Mouse (Mus musculus) hindlimb bud, embryonic 11.5 days (tissue): Measurements from ENCODE around the gene Akap6.

ENCODE experiments used
- DNase-seq: peaks from one replicate; pipeline ENCODE4 v3.0.0-alpha.2; 2012; ENCODE audit warnings: low read depth, low spot score; ENCODE audit errors: extremely low spot score

The Akap6 gene

DNA sequence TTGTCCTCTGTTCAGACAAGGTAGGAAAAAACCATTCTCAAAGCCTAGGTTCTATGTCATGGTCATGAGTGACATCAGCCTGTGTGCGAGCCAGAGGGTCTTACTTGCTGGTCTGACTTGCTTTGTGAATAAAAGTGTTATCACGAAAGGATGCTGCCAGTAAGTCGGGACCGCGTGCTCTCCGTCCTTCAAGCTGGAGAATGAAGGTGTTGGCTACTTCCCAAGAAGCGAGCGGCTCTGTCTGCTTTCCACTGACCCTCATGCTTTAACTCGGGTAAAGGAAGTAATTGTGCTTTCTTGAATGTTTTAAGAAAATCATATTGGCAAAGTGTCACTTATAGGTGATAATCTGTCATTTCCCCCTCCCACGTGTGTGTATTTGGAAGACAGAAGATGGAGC is 198.9 kb downstream of the Akap6 start:
- DNase-seq: no peak

DNA sequence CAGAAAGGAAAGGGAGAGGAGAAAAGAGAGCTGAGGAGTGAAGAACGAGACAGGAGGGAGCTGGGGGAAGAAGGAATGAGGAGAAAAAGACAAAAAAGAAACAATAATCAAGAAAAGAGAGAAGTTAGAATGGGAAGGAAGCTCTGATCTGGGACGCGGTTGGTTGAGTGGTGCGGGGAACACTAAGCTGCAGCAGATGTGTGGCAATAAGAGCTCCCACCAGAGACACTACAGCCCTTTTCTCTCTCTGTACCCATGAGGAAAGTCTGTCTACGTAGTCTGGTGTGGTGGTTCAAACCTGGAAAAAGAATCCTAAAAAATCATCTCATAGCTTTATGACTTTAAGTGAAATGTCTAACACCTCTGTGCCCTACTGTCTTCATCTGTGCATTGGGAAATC is 204.9 kb downstream of the Akap6 start:
- DNase-seq: no peak

DNA sequence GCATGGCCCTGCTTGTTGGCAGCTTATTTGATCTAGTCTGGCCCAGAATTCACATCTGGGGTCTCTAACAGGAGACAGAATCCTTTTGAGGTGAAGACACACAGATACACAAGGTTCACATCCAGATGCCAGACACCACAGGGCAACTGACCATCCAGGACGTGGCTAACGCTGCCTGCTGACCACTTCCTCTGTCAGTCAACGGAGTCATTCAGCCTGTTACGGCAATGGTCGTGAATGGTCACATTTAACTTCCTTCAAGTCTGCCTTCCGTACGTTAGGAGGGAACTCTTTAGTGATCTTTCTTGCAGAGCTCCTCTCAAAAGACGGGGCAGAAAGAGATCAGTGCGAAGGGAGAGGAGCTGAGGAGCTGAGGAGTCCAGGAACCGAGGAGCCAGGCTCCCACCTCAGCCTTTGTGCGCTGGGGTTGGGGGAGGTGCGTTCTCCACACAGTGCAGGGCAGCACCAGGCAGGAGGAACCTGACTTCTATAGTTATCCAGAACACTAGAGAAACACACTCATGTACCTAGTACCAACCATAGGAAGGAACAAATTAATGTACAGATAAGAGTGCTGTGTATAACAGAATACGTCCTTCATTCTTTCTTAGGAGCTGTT is 209.4 kb downstream of the Akap6 start:
- DNase-seq: no peak

DNA sequence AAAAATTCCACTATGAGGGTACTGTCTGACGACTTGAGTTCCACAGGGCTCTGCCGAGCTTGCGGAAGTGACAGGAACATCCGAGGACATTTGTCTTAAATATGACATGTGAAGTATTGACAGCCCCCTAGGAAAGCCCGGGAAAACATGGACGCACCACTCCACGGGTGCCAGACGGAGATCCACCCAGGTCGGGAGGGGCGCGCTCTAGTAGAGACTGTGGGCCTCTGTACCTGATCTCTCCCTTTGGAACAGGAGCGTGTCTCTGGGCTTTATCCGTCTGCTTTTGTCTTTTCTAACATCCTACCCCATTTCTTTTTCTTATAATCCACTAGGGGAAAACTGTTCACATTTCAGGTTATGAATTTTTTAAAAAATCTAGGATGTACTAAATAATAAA is 211.2 kb downstream of the Akap6 start:
- no peak for DNase-seq

DNA sequence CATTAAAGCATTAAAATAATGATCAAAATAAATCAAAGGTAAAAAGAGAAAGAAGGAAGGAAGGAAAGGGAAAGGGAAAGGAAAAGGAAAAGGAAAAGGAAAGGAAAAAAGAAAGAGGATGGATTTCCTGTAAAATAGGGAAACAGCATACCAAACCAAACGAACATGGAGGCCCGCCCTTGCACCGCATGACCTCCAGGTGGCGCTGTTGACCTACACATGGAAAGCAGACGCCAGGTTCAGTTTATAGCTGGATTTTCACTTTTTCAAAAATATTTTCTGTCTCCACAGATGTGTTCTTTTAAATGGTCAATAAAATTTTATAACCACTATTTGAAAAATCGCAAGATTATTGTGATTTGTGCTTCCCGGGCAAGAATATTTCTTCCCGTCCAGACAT is 211.6 kb downstream of the Akap6 start:
- no peak for DNase-seq

DNA sequence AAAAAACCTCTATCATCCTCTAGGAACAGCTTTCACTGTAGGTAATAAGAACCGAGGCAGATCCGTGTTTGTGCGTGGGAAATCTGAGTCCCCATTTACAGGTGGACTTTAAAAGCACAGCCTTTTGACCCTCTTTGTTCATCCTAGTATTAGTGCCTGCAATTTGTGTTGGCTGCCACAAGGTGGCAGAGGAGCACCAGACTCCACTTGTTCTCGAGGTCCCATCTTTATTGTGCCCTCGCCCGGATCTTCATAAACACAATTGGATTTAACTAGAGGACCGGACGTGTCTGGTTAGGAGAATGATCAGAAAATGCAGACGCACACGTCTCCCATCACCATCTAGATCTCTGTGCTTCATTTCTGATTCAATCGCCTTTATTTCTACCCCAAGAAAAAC is 219.8 kb downstream of the Akap6 start:
- DNase-seq: no peak

DNA sequence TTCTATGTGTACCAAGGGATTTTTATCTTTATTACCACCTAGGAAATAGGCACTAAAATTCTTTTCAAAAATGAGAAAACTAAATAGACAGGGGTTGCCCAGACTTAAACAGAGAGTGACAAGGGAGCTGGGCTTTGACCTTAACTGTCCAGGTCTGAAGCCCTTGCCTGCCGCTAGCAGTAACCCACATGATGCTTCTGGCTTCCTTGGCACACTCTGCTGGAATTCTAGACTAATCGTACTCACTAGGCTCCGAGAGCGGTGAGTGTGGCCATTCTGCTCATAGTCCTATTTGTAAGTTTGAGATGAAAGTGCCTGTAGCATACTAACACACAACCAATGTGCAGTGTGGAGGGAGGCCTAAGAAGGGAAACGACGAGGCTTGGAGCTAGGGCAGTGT is 223.3 kb downstream of the Akap6 start:
- no peak for DNase-seq

DNA sequence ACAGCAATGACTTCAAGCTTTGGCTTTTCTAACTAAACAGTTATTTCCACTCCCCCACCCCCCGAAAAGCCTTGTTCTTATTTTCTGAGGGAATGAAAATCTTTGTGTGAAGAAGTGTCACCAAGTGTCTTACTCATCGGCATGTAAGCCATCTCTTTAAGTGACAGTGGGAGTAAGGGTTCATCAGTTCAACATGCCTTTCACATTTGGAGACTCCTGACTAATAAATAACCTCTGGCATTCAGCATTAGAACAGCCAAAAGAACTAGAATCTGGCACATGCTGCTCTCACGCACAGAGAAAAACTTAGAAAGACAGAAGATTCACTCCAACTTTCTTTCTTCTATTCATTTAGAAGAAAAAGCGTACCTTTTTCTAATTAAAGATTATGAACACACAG is 226.3 kb downstream of the Akap6 start:
- no peak for DNase-seq

DNA sequence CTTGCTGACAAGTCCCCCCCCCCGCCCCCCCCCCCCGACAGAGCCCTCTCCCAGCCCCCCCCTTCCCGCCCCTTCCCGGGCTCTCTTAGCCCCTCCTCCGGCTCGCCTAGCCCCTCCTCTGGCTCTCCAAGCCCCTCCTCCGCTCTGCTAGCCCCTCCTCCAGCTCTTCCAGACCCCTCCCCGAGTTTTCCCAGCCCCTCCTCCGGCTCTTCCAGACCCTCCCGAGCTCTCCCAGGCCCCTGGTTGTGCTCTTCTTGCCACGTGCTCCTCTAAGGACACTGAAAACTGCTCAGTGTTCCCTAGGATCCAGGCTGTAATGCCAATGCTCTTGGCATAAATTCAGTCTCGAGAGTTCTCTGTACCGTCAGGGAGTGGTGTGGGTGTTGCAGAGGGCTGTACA is 234.6 kb downstream of the Akap6 start:
- DNase-seq: no peak

DNA sequence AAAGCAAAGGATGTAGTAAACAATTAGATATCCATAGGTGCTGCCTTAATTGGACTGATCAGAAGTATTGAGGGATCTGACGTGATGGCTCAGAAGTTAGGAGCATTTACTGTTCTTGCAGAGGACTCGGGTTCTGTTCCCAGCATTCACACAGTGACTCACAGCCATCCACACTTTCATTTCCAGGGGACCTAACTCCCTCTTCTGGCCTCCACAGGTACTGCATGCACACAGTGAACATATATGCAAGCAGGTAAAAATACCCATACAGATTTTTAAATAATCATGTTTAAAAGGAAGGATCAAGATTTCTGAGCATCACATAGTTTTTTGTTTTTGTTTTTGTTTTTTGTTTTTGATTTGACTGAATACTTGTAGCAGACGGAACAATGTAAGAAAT is 235.8 kb downstream of the Akap6 start:
- DNase-seq: no peak

DNA sequence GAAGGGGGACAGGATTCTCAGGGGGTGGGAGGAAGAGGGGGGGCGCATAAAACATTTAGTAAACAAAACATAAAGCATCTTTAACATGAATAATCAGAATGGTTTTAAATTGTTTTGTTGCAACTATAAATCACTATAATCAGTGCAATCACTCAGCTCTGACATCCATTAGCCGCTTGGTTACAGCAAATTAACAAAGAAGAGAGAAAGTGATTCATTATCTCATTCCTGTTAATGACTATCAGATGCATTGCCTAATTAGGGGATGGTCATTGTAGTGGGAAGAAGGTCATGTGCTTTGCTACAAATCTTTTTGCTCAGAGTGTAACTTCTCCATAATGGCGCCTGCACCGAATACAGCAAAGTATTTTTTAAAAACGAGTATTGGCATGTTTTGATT is 239.6 kb downstream of the Akap6 start:
- no peak for DNase-seq

DNA sequence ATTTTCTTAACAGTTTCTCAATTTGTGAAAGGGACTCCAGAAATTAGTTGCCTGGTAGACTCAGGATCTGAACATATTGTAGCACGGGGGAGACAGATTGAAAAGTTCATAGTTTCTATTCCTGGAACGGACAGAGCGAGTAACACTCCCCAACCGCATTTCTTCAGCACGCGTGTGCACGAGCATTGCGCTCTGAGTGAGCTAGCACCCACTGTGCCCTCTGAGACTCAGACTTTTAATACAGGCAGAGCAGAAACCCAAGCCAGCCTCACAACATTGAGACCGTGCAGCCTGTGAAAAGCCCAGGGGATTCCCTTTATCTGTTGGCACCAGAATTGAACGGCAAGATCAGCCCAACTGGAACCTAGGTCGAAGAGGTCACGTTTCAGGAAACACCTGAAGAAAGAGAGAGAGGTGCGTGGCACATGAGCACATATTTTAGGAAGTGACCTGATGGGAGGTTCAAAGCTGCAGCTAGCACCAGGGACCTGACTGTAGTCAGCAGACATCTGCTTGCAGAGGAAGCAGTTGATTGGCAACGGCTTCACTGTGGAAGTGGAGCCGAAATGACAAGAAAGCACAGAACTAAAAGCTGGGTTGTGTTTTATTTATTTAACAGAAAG is 240.3 kb downstream of the Akap6 start:
- no peak for DNase-seq

DNA sequence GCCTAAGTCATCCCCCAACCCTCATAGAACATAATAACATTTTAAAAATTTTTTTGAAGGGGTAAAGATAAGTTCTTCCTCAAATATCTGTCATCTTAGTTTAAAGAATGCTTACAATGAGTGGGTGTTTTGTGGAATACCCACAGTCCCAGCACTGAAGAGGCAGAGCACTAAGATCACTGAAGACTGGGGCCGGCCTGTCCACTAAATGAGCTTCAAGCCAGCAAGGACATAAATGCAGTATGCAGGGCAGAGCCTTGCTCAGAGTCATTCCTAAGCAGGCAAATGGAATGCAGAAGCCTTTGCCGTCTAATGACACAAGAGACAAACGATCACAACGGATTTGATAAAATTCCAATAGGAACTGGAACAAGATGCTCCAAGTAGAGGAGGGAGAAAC is 242.8 kb downstream of the Akap6 start:
- no peak for DNase-seq

DNA sequence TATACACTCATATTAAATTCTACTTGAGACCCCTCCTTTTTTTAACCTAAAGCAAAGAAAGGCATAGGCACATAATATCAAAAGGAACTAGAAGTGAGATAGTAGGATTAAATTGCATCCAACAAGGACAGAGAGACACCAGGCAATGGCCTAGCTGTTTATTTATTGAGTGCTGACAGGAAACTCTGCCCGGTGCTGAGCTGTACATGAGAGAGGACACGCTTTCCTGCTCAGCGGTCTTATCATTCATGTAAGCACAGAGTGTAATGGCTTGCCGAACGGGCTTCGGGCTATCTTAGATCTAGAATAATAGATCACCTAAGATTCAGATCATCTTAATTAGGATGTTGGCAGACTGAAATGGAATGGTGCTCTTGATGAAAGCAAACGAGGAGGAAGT is 245.1 kb downstream of the Akap6 start:
- DNase-seq: no peak

DNA sequence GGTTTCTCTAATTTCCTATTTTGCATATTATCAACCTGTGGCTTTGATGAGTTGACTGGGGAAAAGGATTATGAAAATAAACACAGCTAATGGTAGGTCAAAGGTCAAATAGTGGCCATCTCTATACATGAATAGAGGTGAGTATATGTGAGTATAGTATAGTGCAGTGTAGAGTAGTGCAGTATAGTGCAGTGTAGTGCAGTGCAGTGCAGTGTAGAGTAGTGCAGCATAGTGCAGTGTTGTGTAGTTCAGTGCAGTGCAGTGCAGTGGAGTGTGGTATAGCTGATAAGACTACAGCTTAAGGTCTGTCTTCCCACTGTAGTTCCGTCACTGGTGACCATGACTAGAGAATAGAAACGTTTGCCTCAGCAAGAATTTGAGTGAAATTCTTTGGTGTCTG is 245.8 kb downstream of the Akap6 start:
- DNase-seq: no peak

DNA sequence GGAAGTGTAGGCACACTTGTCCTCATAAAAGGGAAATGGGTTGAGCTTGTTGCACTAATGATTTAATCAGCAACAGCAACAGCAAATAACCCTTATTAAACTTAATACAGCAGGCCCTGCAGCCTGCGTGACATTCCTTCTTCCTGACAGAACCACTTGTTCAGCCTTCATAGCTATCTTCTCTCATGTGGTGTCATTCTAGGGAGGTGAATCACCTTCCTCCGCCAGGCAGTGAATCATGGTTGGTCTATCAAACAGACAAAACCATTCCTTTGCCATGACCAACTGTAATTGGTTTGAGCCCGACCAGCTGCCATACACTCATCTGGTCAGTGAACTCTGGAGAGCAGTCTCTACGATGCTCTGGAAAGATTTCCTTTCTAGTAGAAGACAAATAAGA is 251.5 kb downstream of the Akap6 start:
- DNase-seq: no peak

DNA sequence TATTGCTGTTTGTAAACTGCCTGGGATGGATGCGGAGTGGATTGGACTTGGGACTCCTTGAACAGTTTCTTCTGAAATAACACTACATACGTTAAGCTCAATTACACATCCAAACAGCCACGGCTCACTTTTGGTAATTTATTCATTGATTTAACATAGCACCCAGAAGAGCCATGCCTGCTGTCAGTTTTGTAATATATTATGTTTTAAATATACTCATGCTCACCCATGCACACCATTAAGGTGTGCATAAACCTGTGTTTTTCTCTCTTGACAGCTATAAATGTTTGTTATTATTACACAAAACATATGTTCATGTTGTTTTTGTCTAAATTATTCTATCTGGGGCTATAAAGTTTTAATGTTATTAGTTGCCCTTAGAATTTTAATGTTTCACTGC is 258.4 kb downstream of the Akap6 start:
- DNase-seq: no peak

DNA sequence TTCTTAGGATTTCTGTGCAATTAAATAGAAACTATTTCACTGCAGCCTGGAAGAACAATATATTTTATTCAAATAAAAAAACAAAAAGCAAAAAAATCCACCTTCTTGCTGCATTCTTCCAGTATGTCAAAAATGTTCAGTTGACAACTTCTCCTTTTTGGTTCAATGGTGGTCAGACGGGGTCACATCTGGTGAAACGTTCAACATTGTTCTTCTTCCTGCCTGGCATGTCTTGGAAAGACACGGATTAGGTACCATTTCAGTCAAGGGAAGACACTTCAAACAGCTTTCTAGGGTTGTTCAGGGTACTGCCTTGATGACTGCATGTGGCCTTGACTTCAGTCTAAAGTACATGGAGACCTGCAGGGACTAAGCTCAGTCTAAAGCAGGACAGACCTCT is 258.8 kb downstream of the Akap6 start:
- DNase-seq: no peak

DNA sequence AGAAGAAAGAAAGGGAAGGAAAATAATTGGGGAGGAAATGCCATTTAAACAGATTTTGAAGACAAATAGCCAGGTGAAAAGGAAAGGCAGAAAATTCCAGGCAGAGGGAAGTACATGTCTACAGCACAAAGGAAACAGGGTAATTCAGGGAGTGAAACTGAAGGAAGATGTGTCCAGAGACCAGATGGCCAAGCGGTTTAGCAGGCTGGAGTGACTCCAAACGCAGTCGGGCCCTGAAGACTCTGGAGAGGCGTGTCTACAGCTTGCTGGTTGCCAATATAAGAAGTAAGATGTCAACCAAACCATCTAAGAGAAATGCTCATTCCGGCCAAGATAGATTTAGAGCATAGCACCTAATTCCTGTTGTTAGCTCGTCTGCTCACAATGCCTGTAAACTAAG is 292.6 kb downstream of the Akap6 start:
- no peak for DNase-seq

DNA sequence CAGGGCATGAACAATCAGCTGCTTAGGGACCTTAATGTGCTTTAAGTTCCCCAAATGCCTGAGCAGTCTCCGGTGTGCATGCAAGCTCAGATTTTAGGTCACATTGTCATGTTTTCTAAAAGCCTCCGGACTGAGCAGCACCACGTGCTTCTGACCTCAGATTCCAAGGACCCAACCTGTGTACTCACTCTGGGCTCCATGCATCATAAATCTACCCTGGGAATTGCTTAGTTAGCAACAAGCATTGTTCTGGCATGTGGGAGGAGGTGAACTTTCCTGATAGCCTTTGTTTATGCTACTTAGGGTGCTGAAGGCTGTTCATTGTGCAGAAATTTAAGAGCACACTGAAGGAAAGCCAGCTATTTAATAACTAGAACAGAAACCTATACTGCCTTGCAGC is 313.2 kb downstream of the Akap6 start:
- DNase-seq: peak; percentile 14

DNA sequence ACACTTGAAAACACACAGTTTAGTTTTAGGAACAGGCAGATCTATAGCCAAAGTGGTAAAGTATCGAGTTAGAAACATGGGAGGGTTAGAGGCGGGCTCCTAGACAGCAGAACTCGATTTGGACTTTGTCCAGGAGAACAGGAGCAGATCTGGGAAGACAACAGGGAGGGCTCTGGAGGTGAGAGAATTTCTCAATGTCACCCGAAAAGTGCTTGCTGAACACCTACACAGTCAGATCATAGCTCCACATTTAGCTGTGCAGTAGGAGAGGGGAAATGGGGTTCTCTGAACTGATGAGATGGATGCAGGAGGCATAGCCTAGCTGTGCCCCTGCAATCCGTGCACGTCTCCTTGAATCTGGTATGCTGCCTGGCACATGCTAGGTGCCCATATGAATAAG is 315.4 kb downstream of the Akap6 start:
- no peak for DNase-seq

DNA sequence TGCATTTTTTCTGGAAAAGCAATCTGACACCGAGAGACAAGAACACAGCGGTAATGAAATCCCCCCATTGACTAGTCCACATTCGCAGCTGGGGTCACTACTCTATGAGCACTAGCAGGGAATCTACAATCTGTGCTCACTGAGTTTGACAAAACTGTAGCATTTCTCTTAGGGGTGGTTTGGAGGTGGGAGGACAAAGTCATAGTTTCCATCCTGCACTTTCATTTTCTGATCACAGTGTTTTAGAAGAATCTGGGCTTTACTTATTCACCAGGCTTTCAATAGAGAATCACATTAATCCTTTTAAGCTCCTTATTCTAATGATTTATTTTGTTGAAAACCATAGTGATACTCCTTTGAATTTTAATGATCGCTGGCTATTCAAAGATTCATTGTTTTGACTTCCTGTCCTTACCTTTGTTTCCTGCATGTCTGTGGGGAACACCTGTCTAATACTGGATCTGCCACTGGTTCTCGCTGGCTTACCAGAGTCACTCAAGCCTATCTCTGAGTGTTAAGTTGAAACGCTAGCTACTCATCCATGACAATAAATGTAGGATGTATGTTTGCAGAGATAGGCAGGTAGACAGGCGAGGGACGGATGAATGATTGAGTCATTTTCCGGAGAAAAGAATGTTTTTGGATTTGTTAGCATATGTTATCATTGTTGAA is 325.5 kb downstream of the Akap6 start:
- no peak for DNase-seq

DNA sequence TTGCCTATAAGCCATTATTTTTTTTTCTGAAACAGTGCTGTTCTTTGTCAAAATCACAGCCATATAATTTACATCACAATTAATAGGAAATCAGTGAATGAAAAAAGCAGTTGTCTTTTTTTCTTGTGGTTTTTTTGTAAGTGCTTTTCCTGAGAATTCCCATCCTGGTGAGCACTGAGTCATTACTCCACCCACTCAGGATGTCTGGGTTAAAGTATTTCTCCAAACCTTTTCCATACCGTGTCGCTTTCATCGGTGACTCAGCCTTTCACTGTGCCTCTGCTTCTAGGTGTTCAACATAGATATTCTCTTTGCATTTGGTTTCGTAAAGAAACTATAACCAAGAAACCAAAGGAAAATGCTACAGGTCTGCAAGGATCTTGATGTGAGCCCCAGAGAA is 328.1 kb downstream of the Akap6 start:
- DNase-seq: no peak
